Mouse (Mus musculus) spleen, embryonic (tissue): Measurements from ENCODE around the gene Artn.

Experiments used
- CTCF ChIA-PET: fragments of 350-600 bp; sonication (Branson Sonifier 250); formaldehyde crosslinking; loops from one replicate; lab custom pipeline; 2022; lab: Charles Lee

The Artn gene

GRCm38 (mm10) chr4:117918762-117919161 is 10.8 kb downstream of the Artn start:
- CTCF ChIA-PET: no interaction called here

DNA sequence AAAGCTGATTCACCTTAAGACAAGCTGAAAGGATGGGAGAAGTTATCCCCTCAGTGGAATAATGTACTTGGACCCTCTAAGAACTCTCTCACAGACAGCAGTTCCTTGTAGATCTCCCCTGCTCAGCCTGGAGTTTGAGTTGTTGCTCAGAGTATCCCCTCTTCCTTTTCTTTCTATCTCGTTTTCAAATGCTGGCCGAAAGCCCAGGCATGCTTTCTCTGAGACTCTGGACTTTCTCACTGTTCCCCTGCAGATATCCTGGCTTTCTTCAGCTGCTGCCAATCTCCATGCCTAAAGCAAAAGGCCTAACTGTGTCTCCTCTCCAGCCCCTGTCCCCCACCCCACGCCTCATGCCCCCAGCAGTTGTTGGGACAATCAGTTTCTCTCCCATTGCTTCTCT is 11.3 kb downstream of the Artn start:
- CTCF ChIA-PET: no interaction called here

DNA sequence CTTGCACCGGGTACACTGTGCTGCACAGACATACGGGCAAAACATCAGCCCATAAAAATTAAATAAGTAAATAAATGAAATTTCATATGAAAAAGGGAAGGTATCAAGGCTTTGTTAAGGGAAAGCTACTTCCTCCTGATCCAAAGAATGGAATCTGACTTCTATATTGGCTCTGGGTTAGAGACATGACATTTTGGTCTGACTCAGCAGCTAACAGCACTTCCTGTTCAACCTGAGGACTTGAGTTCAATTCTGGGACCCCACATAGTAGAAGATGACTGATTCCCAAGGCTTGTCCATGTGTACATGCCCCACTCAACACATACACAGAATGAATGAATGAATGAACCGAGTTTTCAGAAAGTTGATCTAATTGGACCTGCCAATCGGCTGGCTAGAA is 11.7 kb downstream of the Artn start:
- CTCF ChIA-PET: no interaction called here

GRCm38 (mm10) chr4:117917402-117917801 is 12.2 kb downstream of the Artn start:
- CTCF ChIA-PET: interaction anchor here (0.7 kb wide), 1 partner anchor 366 kb away, joined by 3 read pairs; no protein-coding TSS in a partner anchor

- CTCF ChIA-PET: interaction anchor here (1.4 kb wide), 1 partner anchor 14 kb away, joined by 3 read pairs; no protein-coding TSS in a partner anchor
Measured at GRCm38 (mm10) chr4:117916386-117916785, 13.2 kb downstream of the Artn start.

GRCm38 (mm10) chr4:117915489-117916105 is 14.0 kb downstream of the Artn start:
- CTCF ChIA-PET: interaction anchor here (1.4 kb wide), 1 partner anchor 13 kb away, joined by 3 read pairs; no protein-coding TSS in a partner anchor

GRCm38 (mm10) chr4:117914591-117915442 is 14.7 kb downstream of the Artn start, which contains the start of gene Ipo13:
Gene Ipo13 (minus strand): TSS chr4:117914999.
- CTCF ChIA-PET: interaction anchor here (0.6 to 1.4 kb wide), 2 partner anchors 11 to 55 kb away, joined by 3 read pairs; no protein-coding TSS in a partner anchor

GRCm38 (mm10) chr4:117914031-117914430 is 15.5 kb downstream of the Artn start:
- CTCF ChIA-PET: interaction anchor here (0.6 to 1.4 kb wide), 3 partner anchors 10 to 1086 kb away, joined by 3 to 5 read pairs (median 3); no protein-coding TSS in a partner anchor

DNA sequence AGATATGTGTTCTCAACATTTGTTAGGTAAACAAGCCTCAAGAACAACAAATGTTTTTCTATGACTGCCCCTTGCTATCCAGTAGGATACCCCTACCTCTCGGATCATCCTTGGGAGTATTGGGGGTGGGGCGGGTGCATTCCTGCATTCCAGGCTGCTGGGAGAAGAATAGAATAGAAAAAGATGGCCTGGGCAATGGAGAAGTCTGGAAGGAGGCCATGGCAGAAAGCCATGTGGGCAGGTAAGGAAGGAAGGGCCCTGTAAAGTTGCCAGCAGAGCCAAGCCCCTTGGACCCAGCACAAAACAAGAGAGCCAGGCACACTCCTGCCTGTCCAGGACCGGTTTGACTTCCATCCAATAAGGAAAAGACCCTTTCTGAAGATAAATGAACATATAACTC is 16.1 kb downstream of the Artn start:
- CTCF ChIA-PET: interaction anchor here (0.7 kb wide), 1 partner anchor 1085 kb away, joined by 5 read pairs; no protein-coding TSS in a partner anchor

DNA sequence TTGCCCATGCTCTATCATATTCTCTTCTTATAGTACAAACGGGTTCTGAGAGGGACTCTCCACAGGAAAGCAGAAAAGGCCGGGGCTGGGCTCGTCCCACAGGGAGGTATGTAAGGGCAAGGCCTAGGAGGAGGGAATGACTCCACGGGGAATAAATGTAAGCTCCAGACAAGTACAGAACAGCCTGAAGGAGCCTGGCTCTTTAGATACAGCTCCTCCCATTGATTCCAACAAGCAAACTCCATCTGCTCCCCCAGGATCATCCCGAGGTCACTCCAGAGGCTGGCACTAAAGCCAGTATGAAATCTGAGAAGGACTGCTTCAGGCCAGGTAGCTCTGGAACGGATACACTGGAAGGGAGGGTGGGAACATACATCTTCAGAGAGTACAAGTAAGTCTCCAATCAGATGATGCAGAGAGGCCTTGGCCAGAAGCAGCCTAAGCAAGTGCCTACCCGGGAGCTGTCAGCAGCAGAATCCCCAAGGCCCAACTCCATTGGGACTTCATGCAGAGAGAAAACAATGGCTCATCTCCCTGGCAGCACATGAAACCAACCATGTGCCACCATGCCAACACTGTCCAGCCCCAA is 16.8 kb downstream of the Artn start:
- CTCF ChIA-PET: no interaction called here

- CTCF ChIA-PET: no interaction called here
Measured at GRCm38 (mm10) chr4:117912131-117912561, 17.4 kb downstream of the Artn start.

DNA sequence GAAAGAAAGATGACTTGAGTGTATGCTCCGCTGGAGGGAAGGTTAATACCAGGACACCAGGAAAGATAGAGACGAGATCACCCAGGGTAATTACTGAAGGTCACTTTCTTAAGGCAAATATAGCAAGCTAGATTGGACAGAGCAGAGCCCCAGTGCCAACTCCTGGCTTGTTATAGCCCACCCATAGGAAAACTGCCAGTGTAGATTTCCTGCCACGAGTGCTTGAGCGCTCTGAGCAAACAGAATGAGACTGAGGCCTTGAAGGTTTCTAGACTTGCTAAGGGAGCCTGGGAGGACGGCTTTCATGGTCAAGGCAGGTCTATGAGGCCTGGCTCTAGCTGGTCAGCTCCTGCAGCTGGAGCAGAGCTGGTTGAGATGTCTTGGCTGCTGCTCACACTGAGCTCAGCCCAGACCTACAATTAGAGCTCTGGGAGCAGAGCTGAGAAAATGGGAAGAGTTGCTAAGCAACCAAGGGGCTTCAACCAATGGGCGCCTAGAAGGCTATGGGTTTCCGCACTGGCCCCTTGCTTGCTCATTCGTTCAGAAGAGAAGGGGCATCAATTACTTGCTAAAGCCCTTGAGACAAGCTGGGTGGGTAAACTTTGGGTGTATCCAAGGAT is 20.6 kb downstream of the Artn start:
- CTCF ChIA-PET: no interaction called here

DNA sequence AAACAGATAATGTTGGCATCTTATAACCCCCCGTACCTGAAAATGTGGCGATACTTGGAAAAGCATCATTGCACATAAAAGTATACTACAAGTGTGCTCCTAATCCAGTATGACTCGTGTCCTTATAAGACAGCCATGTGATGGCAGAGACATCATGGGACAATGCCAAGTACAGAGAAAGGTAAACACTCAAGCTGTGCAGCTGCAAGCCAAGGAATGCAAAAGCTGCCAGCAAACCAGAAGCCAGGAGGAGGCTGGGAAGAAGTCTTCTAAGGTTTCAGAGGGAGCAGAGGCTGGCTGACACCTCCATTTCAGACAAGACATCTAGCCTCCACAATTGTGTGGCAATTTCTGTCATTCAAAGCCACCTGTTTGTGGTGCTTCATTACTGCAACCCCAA is 23.4 kb downstream of the Artn start:
- CTCF ChIA-PET: no interaction called here

GRCm38 (mm10) chr4:117904761-117905160 is 24.8 kb downstream of the Artn start:
- CTCF ChIA-PET: no interaction called here

GRCm38 (mm10) chr4:117904094-117904493 is 25.5 kb downstream of the Artn start:
- CTCF ChIA-PET: interaction anchor here (0.8 kb wide), 1 partner anchor 10 kb away, joined by 3 read pairs; the partner anchor contains the start of gene Ipo13

DNA sequence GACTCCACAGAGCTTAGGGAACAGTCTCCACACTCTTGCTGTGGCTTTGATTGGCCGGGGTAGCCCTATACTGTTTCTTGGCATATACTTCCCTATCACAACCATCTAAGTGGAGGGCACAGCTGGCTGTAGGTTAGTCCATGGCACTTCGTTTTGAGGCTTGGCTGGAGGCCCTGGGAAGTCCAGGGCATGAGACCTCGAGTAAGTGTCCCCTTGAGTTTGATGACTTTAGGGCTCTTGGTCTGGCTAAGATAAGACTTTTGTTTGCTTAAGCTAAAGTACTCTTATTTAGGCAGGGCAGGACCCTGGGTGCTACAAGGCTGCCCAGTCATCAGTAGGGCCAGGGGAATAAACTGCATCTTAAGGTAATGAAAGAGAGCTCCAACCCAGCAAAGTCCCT is 31.5 kb downstream of the Artn start:
- CTCF ChIA-PET: no interaction called here

GRCm38 (mm10) chr4:117896031-117896430 is 33.5 kb downstream of the Artn start:
- CTCF ChIA-PET: no interaction called here

DNA sequence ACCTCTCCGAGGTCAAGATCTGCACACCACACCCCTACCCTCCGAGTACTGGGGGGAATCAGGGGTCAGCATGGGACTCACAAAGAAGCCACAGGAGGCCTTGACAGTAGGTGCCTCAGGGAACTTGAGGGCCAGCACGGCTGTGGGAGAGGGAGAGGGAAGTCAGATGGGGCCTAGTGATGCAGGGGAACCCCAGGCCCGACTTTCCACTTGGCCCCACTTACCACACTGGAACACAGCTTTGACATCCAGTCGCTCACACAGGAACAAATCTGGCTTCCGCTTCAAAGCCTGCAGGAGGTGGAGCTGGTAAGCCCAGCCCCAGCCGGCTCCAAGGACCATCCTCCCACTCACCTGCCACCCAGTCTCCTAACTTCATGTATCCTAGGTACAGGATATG is 34.2 kb downstream of the Artn start:
- CTCF ChIA-PET: no interaction called here

- CTCF ChIA-PET: no interaction called here
Measured at GRCm38 (mm10) chr4:117894601-117895000, 35.0 kb downstream of the Artn start.

DNA sequence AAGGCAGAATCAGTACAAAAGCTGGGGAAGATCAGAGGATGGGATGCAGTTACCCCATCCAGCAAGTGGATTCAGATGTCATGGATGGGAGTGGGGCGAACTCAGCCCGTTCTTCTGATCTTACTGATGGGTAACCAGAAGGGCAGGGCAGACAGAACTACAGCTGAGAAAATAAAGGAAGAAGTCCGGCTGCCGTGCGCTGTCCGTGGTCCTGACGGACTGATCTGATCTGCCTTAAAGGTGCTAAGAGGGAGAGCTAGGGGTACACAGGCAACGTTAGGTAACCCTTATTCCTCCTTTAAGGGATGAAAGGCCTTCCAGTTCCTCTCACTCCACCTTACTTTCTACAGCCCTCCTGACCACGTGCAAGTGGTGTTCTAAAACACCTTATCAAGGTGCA is 36.2 kb downstream of the Artn start:
- CTCF ChIA-PET: no interaction called here

DNA sequence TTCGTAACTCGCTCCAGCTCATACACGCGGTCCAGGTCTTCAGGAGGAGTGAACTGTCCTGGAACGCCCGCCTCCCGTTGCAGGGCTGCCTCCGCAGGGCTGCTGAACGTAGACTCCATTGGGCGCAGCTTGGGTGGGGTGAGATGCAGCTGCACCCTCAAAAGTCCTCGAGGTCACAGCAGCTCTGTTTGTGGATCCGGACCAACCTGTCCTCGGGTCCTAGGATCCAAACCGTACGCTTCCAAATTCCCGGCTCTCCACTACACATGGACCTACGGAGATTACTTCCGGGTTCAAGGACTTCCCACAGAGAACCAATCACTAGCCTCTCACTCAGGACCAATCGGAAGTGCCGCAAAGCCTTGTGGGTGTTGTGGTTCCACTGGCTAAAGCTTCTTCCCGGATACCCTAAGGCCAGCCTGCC is 37.8 kb downstream of the Artn start, which contains the start of gene Dph2:
TSS of gene Dph2 (minus strand) at position 295 of the 424 bp plus-strand sequence.
- CTCF ChIA-PET: no interaction called here
